Mouse (Mus musculus): Measurements from ENCODE around the gene B4galnt4.

B4galnt4 gene

GRCm38 (mm10) chr7:141042539-141042938 lies 18.4 kb upstream of the B4galnt4 start:
- no peak for DNase-seq

GRCm38 (mm10) chr7:141046931-141047580 lies 13.8 kb upstream of the B4galnt4 start:
- no peak for DNase-seq

DNA sequence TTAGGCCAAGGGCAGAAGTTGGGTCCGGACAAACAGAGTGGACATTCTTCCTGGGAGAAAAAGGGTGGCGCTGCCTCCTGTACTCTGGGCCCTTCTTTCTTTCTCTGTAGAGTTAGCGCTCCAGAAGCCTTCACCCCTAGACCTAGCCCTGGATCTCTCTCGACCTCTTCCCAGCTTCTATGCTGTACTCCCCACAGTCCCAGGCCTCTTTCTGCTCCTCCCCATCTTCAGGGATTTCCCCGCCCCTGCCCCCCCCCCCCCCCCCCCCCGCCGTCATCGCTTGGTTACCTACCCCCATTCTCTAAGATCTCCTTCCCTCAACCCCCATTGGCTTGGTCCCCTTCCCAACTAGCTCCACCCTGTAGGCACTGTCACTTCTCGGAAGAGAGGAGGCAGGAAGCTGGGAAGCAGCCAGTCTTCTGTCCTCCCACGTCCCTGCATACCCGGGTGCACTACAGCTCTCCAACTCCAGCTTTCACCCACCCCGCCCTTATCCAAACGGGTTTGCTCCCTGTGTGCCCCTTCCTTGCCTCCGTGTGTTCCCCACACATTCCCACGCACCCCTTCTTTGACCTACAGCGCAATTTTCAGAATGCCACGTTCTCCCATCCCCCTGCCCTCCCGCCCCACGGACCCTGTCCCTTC lies 13.2 kb upstream of the B4galnt4 start:
- peak in 1 of 2 experiments; percentile 29 for DNase-seq

DNA sequence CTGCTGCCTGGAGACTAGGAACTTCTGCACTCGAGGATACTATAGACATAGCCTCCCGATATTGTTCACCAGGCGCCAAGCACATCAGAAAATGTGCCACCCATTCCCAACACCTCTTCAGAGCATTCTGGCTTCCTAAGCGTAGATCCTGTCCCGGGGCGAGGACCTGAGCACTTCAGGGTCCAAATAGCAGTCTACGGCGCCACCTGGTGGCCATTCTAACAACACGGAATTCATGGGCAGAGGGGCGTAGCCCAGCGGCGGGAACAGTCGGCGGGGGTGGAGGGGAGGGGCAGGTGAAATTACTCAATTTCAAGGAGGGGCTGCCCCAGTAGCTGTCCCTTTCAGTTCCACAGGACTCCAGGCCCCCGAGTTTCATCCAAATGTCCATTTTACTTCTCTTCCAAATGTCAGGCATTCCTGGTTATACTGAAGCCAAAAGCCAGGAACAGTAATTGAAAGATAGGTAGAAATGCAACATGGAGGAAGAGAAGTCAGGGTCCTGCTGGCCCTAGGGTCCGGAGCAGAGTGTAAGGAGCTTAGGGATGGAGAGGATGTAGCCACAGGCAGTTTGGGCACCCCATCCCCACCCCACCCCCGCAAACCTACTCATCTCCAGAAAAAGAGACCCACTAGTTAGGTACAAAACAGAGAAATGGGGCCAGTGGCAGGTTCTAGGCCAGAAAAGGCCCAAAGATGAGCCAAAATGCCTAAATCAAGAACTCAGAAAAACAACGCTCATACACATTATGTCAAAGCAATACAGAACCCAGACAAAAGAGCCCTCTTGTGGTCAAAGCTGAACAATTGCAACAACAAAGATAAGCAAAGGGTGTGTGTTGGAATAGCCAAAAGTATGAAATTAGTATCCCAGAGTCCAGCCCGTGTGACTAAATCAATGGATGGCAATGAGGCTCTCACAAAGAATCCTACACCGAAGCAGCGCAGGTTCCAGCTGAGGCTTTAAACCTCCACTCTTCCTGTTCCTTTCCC lies 12.4 kb upstream of the B4galnt4 start:
- DNase-seq = peak; percentile 73 to 86

DNA sequence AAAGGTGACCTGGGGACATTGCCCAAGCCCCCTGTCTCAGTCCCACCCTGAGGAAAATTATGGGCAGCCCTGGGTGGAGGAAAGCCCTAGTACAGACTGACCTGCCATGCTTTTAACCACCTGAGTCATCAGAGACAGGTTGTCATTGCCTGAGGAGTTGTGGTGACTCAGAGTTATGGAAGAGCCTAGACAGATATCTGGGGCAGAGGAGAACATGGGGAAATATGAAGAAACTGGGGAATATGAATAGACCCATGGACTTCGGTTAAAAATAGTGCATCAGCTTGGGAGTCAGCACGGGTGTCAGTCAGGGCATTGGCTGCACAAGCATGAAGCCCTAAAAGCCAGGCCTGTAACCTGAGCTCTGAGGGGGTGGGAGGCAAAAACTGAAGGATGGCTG lies 11.6 kb upstream of the B4galnt4 start:
- DNase-seq = no peak

- DNase-seq = no peak
Measured at GRCm38 (mm10) chr7:141051060-141051685, 9.7 kb upstream of the B4galnt4 start.

DNA sequence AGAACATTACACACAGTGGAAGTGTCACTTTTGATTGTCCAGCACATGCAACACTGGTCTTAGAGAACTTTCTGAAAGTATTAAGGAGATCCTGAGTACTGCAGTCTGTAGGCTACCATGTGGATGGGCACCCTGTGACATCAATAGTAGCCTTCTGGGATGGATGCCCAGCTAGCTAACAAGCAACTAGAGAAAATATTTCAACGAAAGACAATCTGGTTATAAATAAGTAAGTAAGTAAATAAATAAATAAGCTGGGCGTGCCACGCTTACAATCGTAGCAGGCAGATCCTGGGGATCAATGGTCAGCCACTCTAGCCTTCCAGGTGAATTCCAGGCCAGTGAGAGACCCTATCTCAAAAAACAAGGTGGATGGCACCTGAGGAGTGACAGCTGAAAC lies 8.9 kb upstream of the B4galnt4 start:
- DNase-seq = no peak

DNA sequence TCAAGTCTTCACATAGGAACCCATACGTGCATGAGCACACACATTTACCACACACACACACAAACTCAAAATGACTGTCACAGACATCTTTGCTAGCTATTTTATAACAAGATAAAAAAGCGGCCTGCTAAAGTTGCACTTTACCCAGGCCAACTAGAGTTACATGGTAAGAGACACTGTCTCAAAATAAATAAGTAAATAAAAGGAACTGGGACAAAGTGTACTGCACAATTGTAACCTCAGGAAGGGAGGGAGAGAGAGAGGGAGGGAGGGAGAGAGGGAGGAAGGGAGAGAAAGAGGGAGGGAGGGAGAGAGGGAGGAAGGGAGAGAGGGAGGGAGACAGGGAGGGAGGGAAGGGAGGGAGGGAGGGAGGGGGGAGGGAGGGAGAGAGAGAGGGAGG lies 8.5 kb upstream of the B4galnt4 start:
- DNase-seq = no peak

DNA sequence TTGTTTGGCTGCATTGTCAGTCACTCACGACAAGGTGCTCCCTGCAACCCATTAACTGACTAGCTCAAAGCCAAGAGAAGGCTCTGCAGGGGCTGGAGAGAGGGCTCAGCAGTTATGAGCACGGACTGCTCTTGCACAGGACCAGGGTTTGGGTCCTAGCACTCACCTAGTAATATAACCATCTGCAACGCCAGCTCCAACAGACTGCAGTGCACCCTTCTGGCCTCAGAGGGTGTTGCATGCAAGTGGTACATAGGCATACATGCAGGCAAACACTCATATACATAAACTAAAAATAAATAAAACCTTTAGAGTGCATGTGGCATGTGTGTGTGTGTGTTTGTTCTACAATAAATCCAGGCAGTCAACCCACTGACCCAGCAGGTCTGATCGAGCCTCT lies 5.1 kb upstream of the B4galnt4 start:
- DNase-seq = no peak

- DNase-seq = no peak
Measured at GRCm38 (mm10) chr7:141056976-141057375, 3.9 kb upstream of the B4galnt4 start.

DNA sequence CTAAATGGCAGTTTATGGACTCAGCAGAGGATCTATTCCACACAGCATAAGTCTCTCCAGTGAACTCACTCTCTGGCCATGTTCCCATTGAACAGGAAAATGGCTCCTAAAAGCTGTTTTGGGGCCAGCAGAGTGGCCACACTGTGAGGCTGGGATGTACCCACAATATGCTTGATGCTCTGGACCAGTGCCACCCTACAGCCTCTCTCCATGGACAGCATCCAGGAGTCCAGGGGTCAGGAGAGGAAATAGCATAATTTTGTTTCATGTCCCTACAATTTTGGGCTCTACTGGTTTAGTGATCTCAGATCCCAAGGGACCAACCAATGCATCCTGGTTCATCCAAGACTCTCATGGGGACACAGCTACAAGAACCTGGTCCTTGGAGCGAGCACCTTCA lies 3.4 kb upstream of the B4galnt4 start:
- no peak for DNase-seq

DNA sequence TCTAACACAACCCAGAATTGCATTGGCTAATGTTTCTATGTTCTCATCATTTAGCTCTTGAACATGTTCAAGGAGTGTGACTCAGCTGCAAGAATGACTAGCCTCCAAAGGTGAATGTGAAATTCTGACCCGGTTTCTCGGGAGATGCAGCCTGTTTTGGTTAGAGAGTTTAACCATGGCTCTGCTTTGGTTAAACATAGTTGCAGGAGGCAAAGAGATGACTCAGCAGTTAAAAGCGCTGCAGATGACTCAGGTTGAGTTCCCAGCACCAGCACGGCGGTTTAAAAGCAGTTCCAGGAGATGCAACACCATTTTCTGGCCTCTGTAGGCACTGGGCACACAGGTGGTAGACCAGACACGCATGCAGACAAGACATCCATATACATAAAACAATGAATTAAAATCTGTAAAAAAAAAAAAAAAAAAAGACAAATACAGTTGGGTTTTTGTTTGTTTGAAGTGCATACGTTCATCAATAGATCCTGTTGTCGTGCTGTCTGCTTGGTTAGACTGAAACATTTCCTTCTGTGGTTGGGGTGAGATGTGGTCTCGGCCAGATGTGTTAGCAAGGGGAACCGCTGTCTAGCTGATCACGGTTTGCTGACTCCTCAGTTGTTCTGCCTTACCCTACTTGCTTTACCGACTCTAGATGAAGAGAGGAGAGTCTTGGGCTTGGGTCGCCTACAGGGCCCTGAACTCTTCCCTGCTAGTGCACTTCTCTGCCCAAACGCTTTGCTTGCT lies 2.1 kb upstream of the B4galnt4 start:
- no peak for DNase-seq

DNA sequence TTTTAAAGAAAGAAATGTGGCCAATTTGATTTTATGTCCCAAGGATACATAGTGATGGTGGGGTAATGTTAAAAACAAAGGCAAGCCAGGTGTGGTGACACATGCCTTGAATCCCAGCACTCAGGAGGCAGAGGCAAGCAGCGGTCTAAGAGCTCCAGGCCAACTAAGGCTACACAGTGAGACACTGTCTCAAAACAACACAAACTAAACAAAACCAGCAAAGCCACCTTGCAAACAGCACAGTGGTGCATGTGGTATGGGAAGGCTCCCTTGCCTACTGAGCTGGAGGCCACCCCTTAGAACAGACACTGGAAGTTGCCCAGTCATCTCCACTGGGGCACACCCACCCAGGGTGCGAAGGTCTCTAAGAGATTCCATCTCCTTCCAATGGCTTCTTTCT lies 975 bp upstream of the B4galnt4 start:
- DNase-seq = no peak

DNA sequence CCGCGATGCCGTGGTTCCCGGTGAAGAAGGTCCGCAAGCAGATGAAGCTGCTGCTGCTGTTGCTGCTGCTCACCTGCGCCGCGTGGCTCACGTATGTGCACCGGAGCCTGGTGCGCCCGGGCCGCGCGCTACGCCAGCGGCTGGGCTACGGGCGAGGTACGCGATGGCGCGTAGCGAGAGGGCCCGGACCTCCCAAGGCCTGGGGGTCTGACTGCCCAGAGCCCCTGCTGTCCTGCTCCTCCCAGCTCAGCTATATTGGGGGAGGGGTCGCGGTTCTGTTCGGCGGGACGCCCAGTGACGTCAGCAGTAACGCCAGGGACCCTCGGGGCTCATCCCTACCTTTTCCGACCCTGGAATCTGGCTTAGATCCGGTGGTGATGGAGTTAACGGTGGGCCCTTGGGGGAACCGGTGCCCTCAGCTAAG lies 377 bp downstream of the B4galnt4 start:
- DNase-seq = no peak

DNA sequence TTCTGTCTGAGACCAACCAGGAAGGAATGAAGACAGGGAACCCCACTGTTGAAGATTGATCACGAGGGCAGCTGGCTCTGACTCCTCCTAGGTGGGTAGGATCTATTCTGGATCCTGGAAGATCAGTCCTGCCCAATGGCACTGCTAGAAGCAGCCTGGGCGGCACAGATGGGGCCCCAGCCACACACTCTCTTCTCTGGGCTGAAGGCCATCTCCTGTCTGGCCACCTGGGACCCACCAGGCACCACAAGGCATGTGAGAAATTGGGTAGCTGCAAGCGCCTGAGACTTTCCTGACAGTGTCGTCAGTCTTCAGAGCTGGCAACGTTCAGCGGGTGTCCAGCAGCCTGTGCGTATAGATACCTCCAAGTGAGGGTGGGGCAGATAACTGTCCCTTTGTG lies 1.6 kb downstream of the B4galnt4 start:
- no peak for DNase-seq

- DNase-seq = no peak
Measured at GRCm38 (mm10) chr7:141063353-141063752, 2.4 kb downstream of the B4galnt4 start.

GRCm38 (mm10) chr7:141064175-141064574 lies 3.3 kb downstream of the B4galnt4 start:
- DNase-seq = no peak

GRCm38 (mm10) chr7:141064576-141064975 lies 3.7 kb downstream of the B4galnt4 start:
- no peak for DNase-seq

DNA sequence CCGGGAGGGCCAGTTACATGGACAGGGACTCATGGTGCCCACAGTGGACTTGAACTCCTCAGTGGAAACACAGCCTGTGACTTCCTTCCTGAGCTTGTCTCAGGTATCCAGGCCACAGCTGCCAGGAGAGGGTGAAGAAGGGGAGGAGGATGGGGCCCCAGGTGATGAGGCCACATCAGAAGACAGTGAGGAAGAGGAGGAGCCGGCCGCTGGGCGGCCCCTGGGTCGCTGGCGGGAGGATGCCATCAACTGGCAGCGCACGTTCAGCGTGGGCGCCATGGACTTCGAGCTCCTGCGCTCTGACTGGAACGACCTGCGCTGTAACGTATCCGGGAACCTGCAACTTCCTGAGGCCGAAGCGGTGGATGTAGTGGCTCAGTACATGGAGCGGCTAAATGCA lies 7.4 kb downstream of the B4galnt4 start:
- DNase-seq = no peak

- peak; percentile 21 to 69 for DNase-seq
Measured at GRCm38 (mm10) chr7:141070058-141070862, 9.4 kb downstream of the B4galnt4 start.

GRCm38 (mm10) chr7:141072017-141072745 lies 11.3 kb downstream of the B4galnt4 start:
- DNase-seq = peak; percentile 47 to 66
